Comparison of ENCODE assay signal across 20 mouse cellular contexts in the genomic region with DNA sequence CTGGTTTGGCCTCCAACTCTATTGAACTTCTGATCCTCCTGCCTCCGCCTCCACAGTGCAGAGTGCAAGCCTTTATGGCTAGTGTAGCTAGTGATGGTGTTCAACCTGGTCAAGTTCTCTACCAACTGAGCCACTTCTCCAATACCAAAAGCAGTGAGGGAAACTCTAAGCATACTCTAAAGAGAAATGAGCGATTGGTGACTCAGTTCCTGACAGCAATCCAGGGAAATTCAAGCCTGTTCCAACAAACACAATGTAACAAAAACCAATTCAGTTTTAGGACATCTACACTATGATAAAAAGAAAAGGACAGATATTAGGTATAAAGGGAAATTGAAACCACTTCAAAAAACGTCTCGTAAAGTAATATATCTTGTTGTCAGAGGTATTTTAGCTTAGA. TPM values are rescaled to one million over a fixed set of nuclear protein-coding genes. Genes with fewer than 3 reads are reported as not detected.
"Had no signal": no experiment of that assay in that cellular context is flagged by ENCODE, and none has a peak within 500 bp of the region (broad histone marks: within the 10 kb centered on the region; RNA-seq: fewer than 3 reads in every experiment).

No protein-coding gene starts in this region.

- H3K27ac ChIP-seq: heart, embryonic 10.5 days; hindbrain, embryonic 13.5 days; hindbrain, embryonic 15.5 days; hindbrain, postnatal 0 days; limb, embryonic 13.5 days; limb, embryonic 15.5 days; liver, embryonic 13.5 days; liver, embryonic 15.5 days had no signal

- H3K9me3 ChIP-seq: heart, embryonic 10.5 days; heart, embryonic 12.5 days; hindbrain, embryonic 13.5 days; hindbrain, embryonic 15.5 days; limb, embryonic 13.5 days; limb, embryonic 15.5 days; liver, embryonic 13.5 days; liver, embryonic 15.5 days had no signal

- H3K9ac ChIP-seq: heart, embryonic 12.5 days; hindbrain, embryonic 13.5 days; hindbrain, embryonic 15.5 days; limb, embryonic 13.5 days; limb, embryonic 15.5 days; liver, embryonic 13.5 days; liver, embryonic 15.5 days had no signal

- H3K4me1 ChIP-seq: heart, embryonic 12.5 days; hindbrain, embryonic 13.5 days; hindbrain, embryonic 15.5 days; limb, embryonic 13.5 days; limb, embryonic 15.5 days; liver, embryonic 15.5 days had no signal

- DNase-seq: gastrocnemius, postnatal 25 days; kidney, adult 18-20 months; kidney, adult 8-10 months; kidney, postnatal 10 days; kidney, postnatal 36 days; layer of hippocampus, adult 9-11 months; layer of hippocampus, postnatal 36 days; left cerebral cortex, postnatal 4 days; liver, embryonic 13.5 days had no signal

- H3K4me2 ChIP-seq: heart, embryonic 12.5 days; hindbrain, embryonic 13.5 days; hindbrain, embryonic 15.5 days; limb, embryonic 13.5 days; limb, embryonic 15.5 days; liver, embryonic 11.5 days; liver, embryonic 13.5 days; liver, embryonic 15.5 days had no signal

- H3K27me3 ChIP-seq: heart, embryonic 12.5 days; hindbrain, embryonic 13.5 days; hindbrain, embryonic 15.5 days; limb, embryonic 13.5 days; limb, embryonic 15.5 days; liver, embryonic 13.5 days; liver, embryonic 15.5 days had no signal

- H3K36me3 ChIP-seq: heart, embryonic 12.5 days; hindbrain, embryonic 15.5 days; limb, embryonic 13.5 days; limb, embryonic 15.5 days; liver, embryonic 13.5 days; liver, embryonic 15.5 days had no signal

- H3K4me3 ChIP-seq: heart, embryonic 10.5 days; heart, embryonic 12.5 days; hindbrain, embryonic 13.5 days; hindbrain, embryonic 15.5 days; limb, embryonic 13.5 days; limb, embryonic 15.5 days; liver, embryonic 13.5 days; liver, embryonic 15.5 days had no signal

RNA-seq across cellular contexts. Expression of a gene that starts 27.9 kb away (rescaled TPM):
- total RNA-seq: granulocyte monocyte progenitor cell, adult 5-6 weeks; hematopoietic stem cell, adult 5-6 weeks had no signal
